Mouse (Mus musculus): Measurements from ENCODE around the gene Inca1. TPM values are rescaled to one million over a fixed set of nuclear protein-coding genes. Genes with fewer than 3 reads are reported as not detected.

The Inca1 gene
- polyA plus RNA-seq, 1 experiment, result 0.42 TPM

DNA sequence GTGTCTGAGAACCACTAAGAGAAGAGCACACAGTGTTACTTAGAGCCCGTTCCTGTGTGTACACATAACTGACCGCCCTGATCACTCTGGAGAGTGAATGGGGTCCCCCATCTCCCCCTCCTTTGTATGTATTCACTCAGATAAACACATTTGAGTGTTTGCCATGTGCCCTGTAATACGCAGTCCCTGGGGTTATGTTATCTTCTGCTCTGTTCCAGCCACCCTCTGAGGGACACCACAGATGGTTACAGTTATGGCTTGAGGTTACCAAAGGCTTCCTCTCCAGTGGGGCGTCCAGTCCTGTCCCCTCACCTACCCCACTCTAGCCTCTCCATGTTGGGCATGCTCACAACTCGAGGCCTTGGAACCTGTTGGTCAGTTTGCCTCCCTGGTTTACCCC, 27.4 kb upstream of the Inca1 start:
- Histone ChIP-seq H3ac (ENCODE audit: control insufficient read depth, insufficient read length, low read depth) (no peak overlapping the region), H3K79me2 (ENCODE audit: control insufficient read depth, insufficient read depth) (no peaks in the 10 kb centered on the region), H3K27me3 (ENCODE audit: control insufficient read depth, insufficient read depth, insufficient read length) (no peaks in the 10 kb centered on the region), H3K79me3 (ENCODE audit: low read depth) (no peaks in the 10 kb centered on the region), H3K4me3 (ENCODE audit: insufficient read depth, poor library complexity, severe bottlenecking) (no peak overlapping the region), H3K36me3 (ENCODE audit: control insufficient read depth, insufficient read depth) (peaks cover 67% of the 10 kb centered on the region)
- TF ChIP-seq USF1 (IDR thresholded peaks at IDR 0.05; ENCODE audit: low read depth) (no peak), MYOG (IDR thresholded peaks at IDR 0.05; ENCODE audit: control insufficient read depth, extremely low read depth, insufficient read length) (no peak), MAX (IDR thresholded peaks at IDR 0.05) (no peak), CTCF (IDR thresholded peaks at IDR 0.05; ENCODE audit: control insufficient read depth, insufficient read depth, insufficient read length) (no peak), CEBPB (IDR thresholded peaks at IDR 0.05; ENCODE audit: low read depth) (no peak), MYOD1 (IDR thresholded peaks at IDR 0.05; ENCODE audit: control insufficient read depth, insufficient read length, low read depth) (no peak), FOSL1 (IDR thresholded peaks at IDR 0.05; ENCODE audit: insufficient read depth, low read length, poor library complexity, severe bottlenecking) (no peak)

DNA sequence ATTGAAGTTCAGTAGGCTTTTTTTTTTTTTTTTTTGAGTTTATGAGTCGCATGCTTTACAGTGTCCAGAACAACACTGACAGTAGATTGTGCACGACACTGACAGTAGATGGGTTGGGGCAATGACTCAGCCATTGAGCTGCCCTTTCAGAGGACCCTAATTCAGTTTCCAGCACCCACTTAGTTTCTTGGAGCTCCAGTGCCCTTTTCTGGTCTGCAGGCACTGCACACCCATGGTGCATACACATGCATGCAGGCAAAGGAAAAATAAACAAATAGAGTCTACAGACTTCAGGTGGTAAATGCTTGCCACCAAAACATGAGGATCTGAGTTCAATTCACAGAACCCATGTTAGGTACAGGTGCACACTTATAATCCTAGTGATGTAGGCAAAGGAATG, 26.6 kb upstream of the Inca1 start:
- TF ChIP-seq CEBPB (IDR thresholded peaks at IDR 0.05; ENCODE audit: low read depth), result no peak
- TF ChIP-seq FOSL1 (IDR thresholded peaks at IDR 0.05; ENCODE audit: insufficient read depth, low read length, poor library complexity, severe bottlenecking), result no peak
- TF ChIP-seq MYOG (IDR thresholded peaks at IDR 0.05; ENCODE audit: control insufficient read depth, extremely low read depth, insufficient read length), result no peak
- TF ChIP-seq USF1 (IDR thresholded peaks at IDR 0.05; ENCODE audit: low read depth), result no peak
- TF ChIP-seq MAX (IDR thresholded peaks at IDR 0.05), result no peak
- TF ChIP-seq MYOD1 (IDR thresholded peaks at IDR 0.05; ENCODE audit: control insufficient read depth, insufficient read length, low read depth), result no peak
- no peak for TF ChIP-seq CTCF (IDR thresholded peaks at IDR 0.05; ENCODE audit: control insufficient read depth, insufficient read depth, insufficient read length)
- Histone ChIP-seq H3K79me2 (ENCODE audit: control insufficient read depth, insufficient read depth) (no peaks in the 10 kb centered on the region), H3ac (ENCODE audit: control insufficient read depth, insufficient read length, low read depth) (no peak overlapping the region), H3K4me3 (ENCODE audit: insufficient read depth, poor library complexity, severe bottlenecking) (no peak overlapping the region), H3K36me3 (ENCODE audit: control insufficient read depth, insufficient read depth) (peaks cover 74% of the 10 kb centered on the region), H3K79me3 (ENCODE audit: low read depth) (no peaks in the 10 kb centered on the region), H3K27me3 (ENCODE audit: control insufficient read depth, insufficient read depth, insufficient read length) (no peaks in the 10 kb centered on the region)

DNA sequence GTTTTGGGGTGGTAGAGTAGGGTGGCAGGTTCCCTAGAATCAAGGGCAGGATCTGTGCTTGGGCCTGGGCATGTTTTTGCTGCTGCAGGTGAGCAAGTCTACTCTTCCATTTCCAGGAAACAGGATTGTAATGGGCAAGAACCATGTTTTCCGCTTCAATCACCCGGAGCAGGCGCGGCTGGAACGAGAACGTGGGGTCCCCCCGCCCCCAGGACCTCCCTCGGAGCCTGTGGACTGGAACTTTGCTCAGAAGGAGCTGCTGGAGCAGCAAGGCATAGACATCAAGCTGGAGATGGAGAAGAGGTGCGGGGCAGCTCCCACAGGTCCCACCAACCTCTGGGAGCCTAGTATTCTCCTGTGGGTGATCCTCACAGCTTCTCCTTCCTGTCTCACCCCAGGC, 24.8 kb upstream of the Inca1 start:
- Histone ChIP-seq H3K36me3 (ENCODE audit: control insufficient read depth, insufficient read depth) (peaks cover 88% of the 10 kb centered on the region), H3K79me3 (ENCODE audit: low read depth) (no peaks in the 10 kb centered on the region), H3K79me2 (ENCODE audit: control insufficient read depth, insufficient read depth) (no peaks in the 10 kb centered on the region), H3K27me3 (ENCODE audit: control insufficient read depth, insufficient read depth, insufficient read length) (no peaks in the 10 kb centered on the region), H3K4me3 (ENCODE audit: insufficient read depth, poor library complexity, severe bottlenecking) (no peak overlapping the region), H3ac (ENCODE audit: control insufficient read depth, insufficient read length, low read depth) (no peak overlapping the region)
- no peak for TF ChIP-seq CEBPB (IDR thresholded peaks at IDR 0.05; ENCODE audit: low read depth)
- TF ChIP-seq CTCF (IDR thresholded peaks at IDR 0.05; ENCODE audit: control insufficient read depth, insufficient read depth, insufficient read length), result no peak
- TF ChIP-seq MAX (IDR thresholded peaks at IDR 0.05), result no peak
- TF ChIP-seq MYOG (IDR thresholded peaks at IDR 0.05; ENCODE audit: control insufficient read depth, extremely low read depth, insufficient read length), result no peak
- TF ChIP-seq FOSL1 (IDR thresholded peaks at IDR 0.05; ENCODE audit: insufficient read depth, low read length, poor library complexity, severe bottlenecking), result no peak
- TF ChIP-seq USF1 (IDR thresholded peaks at IDR 0.05; ENCODE audit: low read depth), result no peak
- no peak for TF ChIP-seq MYOD1 (IDR thresholded peaks at IDR 0.05; ENCODE audit: control insufficient read depth, insufficient read length, low read depth)

DNA sequence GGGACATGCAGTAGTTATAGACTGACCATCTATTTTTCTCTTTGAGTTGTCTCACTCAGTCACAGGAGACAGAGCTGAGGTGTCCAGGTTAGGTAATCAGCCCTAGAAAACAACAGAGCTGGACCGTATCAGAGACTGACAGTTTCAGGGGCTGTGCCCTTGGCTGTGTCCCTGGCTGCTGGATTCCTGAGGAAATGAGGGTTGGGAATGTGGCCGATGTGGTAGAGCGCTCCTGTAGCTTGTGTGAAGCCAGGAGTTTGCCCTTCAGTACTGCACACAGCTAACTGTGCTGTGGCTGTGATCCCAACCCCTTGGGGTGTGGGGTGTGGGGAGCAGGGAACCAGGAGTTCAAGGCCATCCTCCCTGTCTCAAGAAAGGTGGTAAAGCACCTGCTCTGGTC, 21.1 kb upstream of the Inca1 start:
- H3ac ChIP-seq (ENCODE audit: control insufficient read depth, insufficient read length, low read depth), result no peak overlapping the region
- TF ChIP-seq MYOG (IDR thresholded peaks at IDR 0.05; ENCODE audit: control insufficient read depth, extremely low read depth, insufficient read length) (no peak), CEBPB (IDR thresholded peaks at IDR 0.05; ENCODE audit: low read depth) (no peak), FOSL1 (IDR thresholded peaks at IDR 0.05; ENCODE audit: insufficient read depth, low read length, poor library complexity, severe bottlenecking) (no peak), MAX (IDR thresholded peaks at IDR 0.05) (no peak), USF1 (IDR thresholded peaks at IDR 0.05; ENCODE audit: low read depth) (no peak), MYOD1 (IDR thresholded peaks at IDR 0.05; ENCODE audit: control insufficient read depth, insufficient read length, low read depth) (no peak), CTCF (IDR thresholded peaks at IDR 0.05; ENCODE audit: control insufficient read depth, insufficient read depth, insufficient read length) (no peak)
- H3K36me3 ChIP-seq (ENCODE audit: control insufficient read depth, insufficient read depth), result peaks cover 94% of the 10 kb centered on the region
- no peak overlapping the region for H3K4me3 ChIP-seq (ENCODE audit: insufficient read depth, poor library complexity, severe bottlenecking)
- no peaks in the 10 kb centered on the region for H3K79me3 ChIP-seq (ENCODE audit: low read depth)
- H3K79me2 ChIP-seq (ENCODE audit: control insufficient read depth, insufficient read depth), result no peaks in the 10 kb centered on the region
- no peaks in the 10 kb centered on the region for H3K27me3 ChIP-seq (ENCODE audit: control insufficient read depth, insufficient read depth, insufficient read length)

DNA sequence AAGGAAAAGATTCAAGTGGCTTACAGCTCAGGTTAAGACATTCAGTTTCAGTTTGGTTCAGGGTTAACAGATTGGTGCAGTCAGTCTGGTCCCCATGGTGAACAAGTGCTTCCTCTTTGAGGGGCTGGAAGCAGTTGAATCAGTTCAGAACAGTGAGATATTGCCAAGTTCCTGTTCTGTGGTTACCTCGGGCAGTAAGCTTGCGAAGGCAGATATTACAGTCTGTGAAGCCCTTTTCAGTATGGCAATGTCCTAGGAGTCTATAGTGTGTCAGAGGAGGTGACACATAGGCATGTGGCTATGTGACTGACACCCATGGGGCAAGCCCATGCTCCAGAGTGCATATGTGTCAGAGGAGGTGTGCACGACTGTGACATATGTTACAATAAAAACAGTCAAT, 20.6 kb upstream of the Inca1 start:
- Histone ChIP-seq H3K36me3 (ENCODE audit: control insufficient read depth, insufficient read depth) (peaks cover 89% of the 10 kb centered on the region), H3K79me2 (ENCODE audit: control insufficient read depth, insufficient read depth) (no peaks in the 10 kb centered on the region), H3K79me3 (ENCODE audit: low read depth) (no peaks in the 10 kb centered on the region), H3ac (ENCODE audit: control insufficient read depth, insufficient read length, low read depth) (no peak overlapping the region), H3K27me3 (ENCODE audit: control insufficient read depth, insufficient read depth, insufficient read length) (no peaks in the 10 kb centered on the region), H3K4me3 (ENCODE audit: insufficient read depth, poor library complexity, severe bottlenecking) (no peak overlapping the region)
- TF ChIP-seq CEBPB (IDR thresholded peaks at IDR 0.05; ENCODE audit: low read depth), result no peak

DNA sequence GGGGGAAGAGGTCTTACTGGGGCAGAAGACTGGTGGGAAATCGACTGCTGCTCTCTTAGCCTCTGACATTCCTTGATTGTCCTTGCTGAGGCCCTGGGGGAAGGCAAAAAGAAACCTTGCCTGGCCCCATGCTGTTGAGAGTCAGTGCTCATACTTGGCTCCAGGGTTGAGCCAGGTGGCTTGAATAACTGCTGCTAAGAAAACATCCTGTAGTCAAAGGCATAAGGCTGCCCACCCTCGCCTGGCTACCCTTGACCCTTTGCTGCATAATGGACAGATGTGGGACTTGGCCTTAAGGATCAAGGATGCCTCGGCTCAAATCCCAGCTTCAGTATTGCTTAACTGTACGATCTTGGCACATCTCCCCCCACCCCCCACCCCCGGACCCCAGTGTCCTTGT, 18.5 kb upstream of the Inca1 start:
- no peak overlapping the region for H3K4me3 ChIP-seq (ENCODE audit: insufficient read depth, poor library complexity, severe bottlenecking)
- no peak for TF ChIP-seq CEBPB (IDR thresholded peaks at IDR 0.05; ENCODE audit: low read depth)
- no peak for TF ChIP-seq MAX (IDR thresholded peaks at IDR 0.05)
- TF ChIP-seq MYOD1 (IDR thresholded peaks at IDR 0.05; ENCODE audit: control insufficient read depth, insufficient read length, low read depth), result no peak
- TF ChIP-seq FOSL1 (IDR thresholded peaks at IDR 0.05; ENCODE audit: insufficient read depth, low read length, poor library complexity, severe bottlenecking), result no peak
- no peak for TF ChIP-seq CTCF (IDR thresholded peaks at IDR 0.05; ENCODE audit: control insufficient read depth, insufficient read depth, insufficient read length)
- TF ChIP-seq USF1 (IDR thresholded peaks at IDR 0.05; ENCODE audit: low read depth), result no peak
- no peak for TF ChIP-seq MYOG (IDR thresholded peaks at IDR 0.05; ENCODE audit: control insufficient read depth, extremely low read depth, insufficient read length)
- no peaks in the 10 kb centered on the region for H3K79me3 ChIP-seq (ENCODE audit: low read depth)
- H3ac ChIP-seq (ENCODE audit: control insufficient read depth, insufficient read length, low read depth), result no peak overlapping the region
- no peaks in the 10 kb centered on the region for H3K79me2 ChIP-seq (ENCODE audit: control insufficient read depth, insufficient read depth)
- peaks cover 78% of the 10 kb centered on the region for H3K36me3 ChIP-seq (ENCODE audit: control insufficient read depth, insufficient read depth)
- no peaks in the 10 kb centered on the region for H3K27me3 ChIP-seq (ENCODE audit: control insufficient read depth, insufficient read depth, insufficient read length)

Data from C2C12 (cell line).